Mouse (Mus musculus) C2C12 (cell line): ENCODE data around the gene Odf2.

Experiments
- CEBPB ChIP-seq: IDR thresholded peaks from one replicate; pipeline ENCODE4 v1.6.1; 2011; ENCODE audit warnings: low read depth, mild to moderate bottlenecking, control low read depth, moderate library complexity
- CTCF ChIP-seq: IDR thresholded peaks from one replicate; pipeline ENCODE4 v1.5.1; 2011; ENCODE audit not compliant: control insufficient read depth, insufficient read depth, insufficient read length
- MAX ChIP-seq: IDR thresholded peaks from one replicate; pipeline ENCODE4 v1.6.1; 2011; ENCODE audit warnings: mild to moderate bottlenecking, control low read depth

DNA sequence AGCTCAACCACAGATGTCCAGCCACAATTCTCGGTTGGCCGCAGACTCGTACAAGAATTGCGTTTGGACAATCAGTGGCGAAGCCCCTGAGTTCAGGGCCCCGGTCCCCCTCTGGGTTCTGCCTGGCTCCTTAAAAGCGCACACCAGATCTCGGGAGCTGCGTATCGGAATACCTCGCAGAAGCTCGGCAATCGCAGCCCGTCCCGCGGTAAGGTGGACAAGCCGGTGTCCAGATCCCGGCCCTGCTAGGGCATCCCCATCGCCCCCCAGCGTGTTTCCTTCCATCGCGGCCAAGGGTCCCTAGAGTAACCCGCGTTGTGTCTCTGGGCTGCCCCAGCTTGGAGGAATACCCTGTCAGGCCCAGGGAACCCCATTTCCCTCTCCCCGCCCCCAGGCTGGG lies 43.4 kb upstream of the Odf2 start:
- TF ChIP-seq CEBPB (no peak), CTCF (no peak), MAX (no peak)
